Mouse (Mus musculus): ENCODE measurements at regions not wholly inside any gene's neighbourhood (a gene's known extent, or its start where the extent isn't known, plus 50 kb on each side); places are given as distances from the start of the nearest gene placed in this dataset.

- no peaks in the 10 kb centered on the region for H3K36me3 ChIP-seq (replicated peaks; ENCODE audit: control insufficient read depth, insufficient read depth, low read length)
- no peak overlapping the region for H3K27ac ChIP-seq (ENCODE audit: low read depth)
- 0 out of 2 replicates have a peak, but pooled peaks cover 2% of the 10 kb centered on the region for H3K9me3 ChIP-seq (replicated peaks; ENCODE audit: control insufficient read depth, low read length)
- no peak overlapping the region for H3K9ac ChIP-seq (replicated peaks; ENCODE audit: low read depth, low read length)
- TF ChIP-seq EP300 (IDR thresholded peaks at IDR 0.05; ENCODE audit: low read depth) (no peak), CTCF (IDR thresholded peaks at IDR 0.05; ENCODE audit: low read depth) (no peak)
- H3K4me1 ChIP-seq (ENCODE audit: control insufficient read depth, insufficient read depth), result no peaks in the 10 kb centered on the region
- no peak overlapping the region for H3K4me2 ChIP-seq (ENCODE audit: low read depth, low read length)
- H3K4me3 ChIP-seq (ENCODE audit: low read depth, low read length), result no peak overlapping the region
- no peak for ATAC-seq (ENCODE audit: insufficient read depth, low read depth)
- no peak for DNase-seq (ENCODE audit: low spot score)
- no peaks in the 10 kb centered on the region for H3K27me3 ChIP-seq (ENCODE audit: control insufficient read depth, insufficient read depth, low read length)
Measured at GRCm38 (mm10) chr11:6962322-6962721, 101.0 kb upstream of the Adcy1 start.

- 35% methylated on average over 1 of the region's 1 CpGs for WGBS
- no peak for DNase-seq (ENCODE audit: low spot score)
- ATAC-seq (ENCODE audit: insufficient read depth, low read depth), result no peak
- no peak overlapping the region for H3K4me3 ChIP-seq (ENCODE audit: low read depth, low read length)
- no peak overlapping the region for H3K9ac ChIP-seq (replicated peaks; ENCODE audit: low read depth, low read length)
- H3K9me3 ChIP-seq (replicated peaks; ENCODE audit: control insufficient read depth, low read length), result no peaks in the 10 kb centered on the region
- no peaks in the 10 kb centered on the region for H3K27me3 ChIP-seq (ENCODE audit: control insufficient read depth, insufficient read depth, low read length)
- no peaks in the 10 kb centered on the region for H3K4me1 ChIP-seq (ENCODE audit: control insufficient read depth, insufficient read depth)
- no peaks in the 10 kb centered on the region for H3K36me3 ChIP-seq (replicated peaks; ENCODE audit: control insufficient read depth, insufficient read depth, low read length)
- no peak overlapping the region for H3K27ac ChIP-seq (ENCODE audit: low read depth)
- no peak for TF ChIP-seq EP300 (IDR thresholded peaks at IDR 0.05; ENCODE audit: low read depth)
- TF ChIP-seq CTCF (IDR thresholded peaks at IDR 0.05; ENCODE audit: low read depth), result no peak
- no peak overlapping the region for H3K4me2 ChIP-seq (ENCODE audit: low read depth, low read length)
Measured at GRCm38 (mm10) chr11:6952787-6953186, 110.5 kb upstream of the Adcy1 start.

GRCm38 (mm10) chr11:6951361-6951760, 111.9 kb upstream of the Adcy1 start:
- H3K27me3 ChIP-seq (ENCODE audit: control insufficient read depth, insufficient read depth, low read length), result no peaks in the 10 kb centered on the region
- TF ChIP-seq EP300 (IDR thresholded peaks at IDR 0.05; ENCODE audit: low read depth) (no peak), CTCF (IDR thresholded peaks at IDR 0.05; ENCODE audit: low read depth) (no peak)
- ATAC-seq (ENCODE audit: insufficient read depth, low read depth), result no peak

GRCm38 (mm10) chr11:6949051-6949450, 111.6 kb upstream of the Gm11983 start:
- WGBS, result 75% methylated on average over 2 of the region's 2 CpGs
- ATAC-seq (ENCODE audit: insufficient read depth, low read depth), result no peak
- DNase-seq (ENCODE audit: low spot score), result no peak
- H3K4me1 ChIP-seq (ENCODE audit: control insufficient read depth, insufficient read depth), result no peaks in the 10 kb centered on the region
- H3K4me2 ChIP-seq (ENCODE audit: low read depth, low read length), result no peak overlapping the region
- no peak overlapping the region for H3K27ac ChIP-seq (ENCODE audit: low read depth)
- no peak for TF ChIP-seq EP300 (IDR thresholded peaks at IDR 0.05; ENCODE audit: low read depth)
- no peak for TF ChIP-seq CTCF (IDR thresholded peaks at IDR 0.05; ENCODE audit: low read depth)
- H3K4me3 ChIP-seq (ENCODE audit: low read depth, low read length), result no peak overlapping the region
- no peaks in the 10 kb centered on the region for H3K36me3 ChIP-seq (replicated peaks; ENCODE audit: control insufficient read depth, insufficient read depth, low read length)
- H3K9ac ChIP-seq (replicated peaks; ENCODE audit: low read depth, low read length), result no peak overlapping the region
- H3K27me3 ChIP-seq (ENCODE audit: control insufficient read depth, insufficient read depth, low read length), result no peaks in the 10 kb centered on the region
- H3K9me3 ChIP-seq (replicated peaks; ENCODE audit: control insufficient read depth, low read length), result no peaks in the 10 kb centered on the region

More at GRCm38 (mm10) chr11:6951361-6951760, 111.9 kb upstream of the Adcy1 start:
- Histone ChIP-seq H3K4me1 (ENCODE audit: control insufficient read depth, insufficient read depth) (no peaks in the 10 kb centered on the region), H3K4me2 (ENCODE audit: low read depth, low read length) (no peak overlapping the region), H3K27ac (ENCODE audit: low read depth) (no peak overlapping the region), H3K4me3 (ENCODE audit: low read depth, low read length) (no peak overlapping the region), H3K36me3 (replicated peaks; ENCODE audit: control insufficient read depth, insufficient read depth, low read length) (no peaks in the 10 kb centered on the region), H3K9me3 (replicated peaks; ENCODE audit: control insufficient read depth, low read length) (no peaks in the 10 kb centered on the region), H3K9ac (replicated peaks; ENCODE audit: low read depth, low read length) (no peak overlapping the region)
- no peak for DNase-seq (ENCODE audit: low spot score)

GRCm38 (mm10) chr11:6934157-6934556, 96.7 kb upstream of the Gm11983 start:
- DNase-seq (ENCODE audit: low spot score), result no peak
- no peaks in the 10 kb centered on the region for H3K9me3 ChIP-seq (replicated peaks; ENCODE audit: control insufficient read depth, low read length)
- 52% methylated on average over 1 of the region's 1 CpGs for WGBS
- H3K9ac ChIP-seq (replicated peaks; ENCODE audit: low read depth, low read length), result no peak overlapping the region
- H3K4me2 ChIP-seq (ENCODE audit: low read depth, low read length), result no peak overlapping the region
- no peak for ATAC-seq (ENCODE audit: insufficient read depth, low read depth)
- H3K4me3 ChIP-seq (ENCODE audit: low read depth, low read length), result no peak overlapping the region
- H3K27ac ChIP-seq (ENCODE audit: low read depth), result no peak overlapping the region
- no peaks in the 10 kb centered on the region for H3K4me1 ChIP-seq (ENCODE audit: control insufficient read depth, insufficient read depth)
- H3K36me3 ChIP-seq (replicated peaks; ENCODE audit: control insufficient read depth, insufficient read depth, low read length), result no peaks in the 10 kb centered on the region
- TF ChIP-seq EP300 (IDR thresholded peaks at IDR 0.05; ENCODE audit: low read depth) (no peak), CTCF (IDR thresholded peaks at IDR 0.05; ENCODE audit: low read depth) (no peak)
- H3K27me3 ChIP-seq (ENCODE audit: control insufficient read depth, insufficient read depth, low read length), result no peaks in the 10 kb centered on the region

- no peak for ATAC-seq (ENCODE audit: insufficient read depth, low read depth)
- no peak for TF ChIP-seq EP300 (IDR thresholded peaks at IDR 0.05; ENCODE audit: low read depth)
- no peak for TF ChIP-seq CTCF (IDR thresholded peaks at IDR 0.05; ENCODE audit: low read depth)
- 87% methylated on average over 8 of the region's 8 CpGs for WGBS
Measured at GRCm38 (mm10) chr11:6926036-6926435, 88.6 kb upstream of the Gm11983 start.

More at GRCm38 (mm10) chr11:6926036-6926435, 88.6 kb upstream of the Gm11983 start:
- no peaks in the 10 kb centered on the region for H3K36me3 ChIP-seq (replicated peaks; ENCODE audit: control insufficient read depth, insufficient read depth, low read length)
- H3K4me2 ChIP-seq (ENCODE audit: low read depth, low read length), result no peak overlapping the region
- DNase-seq (ENCODE audit: low spot score), result no peak
- H3K27me3 ChIP-seq (ENCODE audit: control insufficient read depth, insufficient read depth, low read length), result no peaks in the 10 kb centered on the region
- H3K27ac ChIP-seq (ENCODE audit: low read depth), result no peak overlapping the region
- no peaks in the 10 kb centered on the region for H3K9me3 ChIP-seq (replicated peaks; ENCODE audit: control insufficient read depth, low read length)
- H3K4me3 ChIP-seq (ENCODE audit: low read depth, low read length), result no peak overlapping the region
- H3K9ac ChIP-seq (replicated peaks; ENCODE audit: low read depth, low read length), result no peak overlapping the region
- peaks cover 8% of the 10 kb centered on the region; the same call in 1 of the 2 replicates for H3K4me1 ChIP-seq (ENCODE audit: control insufficient read depth, insufficient read depth)
